Mouse (Mus musculus) natural killer cell, adult 2 months (primary cell): Measurements from ENCODE around the gene Prkg1.
A peak's percentile ranks its signal among the peaks of the same experiment; 100 is the strongest.
"Not testable (repeated sequence)": the region's sequence is repeated elsewhere in the genome, so short reads cannot be mapped to it uniquely, and the experiment has no call there.

Experiments
- DNase-seq, 2 experiments: peaks; one replicate each; pipeline ENCODE4 v3.0.0; 2022; ENCODE audit warnings: low spot score in 2 of 2

Prkg1 gene

GRCm38 (mm10) chr19:31284581-31284980, 480.3 kb downstream of the Prkg1 start:
- DNase-seq = no peak

GRCm38 (mm10) chr19:31284126-31284525, 480.7 kb downstream of the Prkg1 start:
- DNase-seq = no peak

GRCm38 (mm10) chr19:31283617-31284016, 481.2 kb downstream of the Prkg1 start:
- DNase-seq = no peak

- DNase-seq = no peak
These were observed 484.9 kb downstream of the Prkg1 start for GRCm38 (mm10) chr19:31279797-31280486.

- DNase-seq = no peak
These were observed 502.4 kb downstream of the Prkg1 start for GRCm38 (mm10) chr19:31262438-31262837.

- no peak for DNase-seq
These were observed 504.3 kb downstream of the Prkg1 start for GRCm38 (mm10) chr19:31260494-31260893.

GRCm38 (mm10) chr19:31255780-31256179, 509.1 kb downstream of the Prkg1 start:
- DNase-seq = no peak

- no peak for DNase-seq
These were observed 532.4 kb downstream of the Prkg1 start for GRCm38 (mm10) chr19:31232410-31232809.

- no peak for DNase-seq
These were observed 536.4 kb downstream of the Prkg1 start for GRCm38 (mm10) chr19:31228385-31228784.

- DNase-seq = no peak
These were observed 541.4 kb downstream of the Prkg1 start for GRCm38 (mm10) chr19:31223457-31223856.

GRCm38 (mm10) chr19:31219261-31219660, 545.6 kb downstream of the Prkg1 start:
- not testable (repeated sequence) for DNase-seq

GRCm38 (mm10) chr19:31210850-31211249, 554.0 kb downstream of the Prkg1 start:
- peak; percentile 19 to 42 for DNase-seq

- peak; percentile 37 to 58 for DNase-seq
These were observed 554.4 kb downstream of the Prkg1 start for GRCm38 (mm10) chr19:31210449-31210848.

- DNase-seq = peak in 1 of 2 experiments; percentile 3
These were observed 565.2 kb downstream of the Prkg1 start for GRCm38 (mm10) chr19:31199583-31199982.

GRCm38 (mm10) chr19:31198461-31198860, 566.4 kb downstream of the Prkg1 start:
- no peak for DNase-seq

- DNase-seq = no peak
These were observed 567.8 kb downstream of the Prkg1 start for GRCm38 (mm10) chr19:31197076-31197475.

- no peak for DNase-seq
These were observed 576.1 kb downstream of the Prkg1 start for GRCm38 (mm10) chr19:31188559-31189218.

GRCm38 (mm10) chr19:31180757-31181156, 584.1 kb downstream of the Prkg1 start:
- no peak for DNase-seq

- DNase-seq = no peak
These were observed 587.4 kb downstream of the Prkg1 start for GRCm38 (mm10) chr19:31177279-31177922.

- DNase-seq = no peak
These were observed 593.8 kb downstream of the Prkg1 start for GRCm38 (mm10) chr19:31170985-31171384.

GRCm38 (mm10) chr19:31158944-31159460, 605.8 kb downstream of the Prkg1 start:
- no peak for DNase-seq

- DNase-seq = no peak
These were observed 611.4 kb downstream of the Prkg1 start for GRCm38 (mm10) chr19:31153399-31153798.

- DNase-seq = no peak
These were observed 614.9 kb downstream of the Prkg1 start for GRCm38 (mm10) chr19:31149902-31150301.
